Mouse (Mus musculus): ENCODE results near the gene Herc1.

Herc1 gene

DNA sequence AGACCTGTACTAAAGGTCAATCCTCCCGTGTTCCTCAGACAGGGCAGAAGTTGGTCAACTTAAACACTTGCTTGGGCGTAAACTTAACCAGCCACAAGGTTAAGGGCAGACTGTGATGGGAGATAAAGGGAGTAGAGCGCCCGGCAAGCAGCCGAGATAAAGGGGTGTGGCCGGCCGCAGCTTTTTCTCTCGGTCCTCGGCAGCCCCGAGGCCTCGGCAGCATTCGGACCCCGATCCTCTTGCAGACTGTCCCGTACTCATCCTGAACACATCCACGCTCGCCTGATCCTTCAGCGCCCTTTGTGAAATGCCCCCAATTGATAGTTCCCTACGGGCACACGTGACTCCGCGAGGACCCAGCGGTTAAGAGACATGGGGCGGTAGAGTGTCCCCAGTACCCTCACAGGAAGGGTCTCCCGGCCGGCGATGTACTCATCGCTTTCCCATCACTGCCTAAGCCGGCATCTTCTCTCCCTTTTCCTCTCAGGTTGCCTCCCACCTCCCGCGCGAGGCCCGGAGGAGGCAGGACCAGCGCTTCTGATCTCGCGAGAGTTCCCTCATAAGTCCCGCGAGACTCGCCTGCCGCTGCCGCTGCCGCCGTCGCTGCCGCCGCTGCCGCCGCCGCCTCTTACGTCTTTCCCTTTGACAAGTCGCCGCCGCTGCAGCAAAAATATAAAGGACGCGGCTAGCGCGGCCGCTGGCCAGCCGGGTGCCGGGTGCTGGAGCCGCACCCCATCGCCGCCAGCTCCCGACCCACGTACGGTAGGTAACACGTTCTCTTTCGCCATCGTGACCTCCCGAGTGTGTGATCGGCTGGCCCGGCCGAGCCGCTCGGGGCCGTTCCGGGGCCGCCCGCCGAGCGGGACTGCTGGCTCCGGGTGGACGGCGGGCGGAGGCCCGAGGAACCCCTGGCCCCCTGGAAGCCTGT is at the start of gene Herc1:
Gene Herc1, plus strand, starts transcription at position 591 of the 928 bp plus-strand sequence.
- peak; percentile 97 for DNase-seq

DNA sequence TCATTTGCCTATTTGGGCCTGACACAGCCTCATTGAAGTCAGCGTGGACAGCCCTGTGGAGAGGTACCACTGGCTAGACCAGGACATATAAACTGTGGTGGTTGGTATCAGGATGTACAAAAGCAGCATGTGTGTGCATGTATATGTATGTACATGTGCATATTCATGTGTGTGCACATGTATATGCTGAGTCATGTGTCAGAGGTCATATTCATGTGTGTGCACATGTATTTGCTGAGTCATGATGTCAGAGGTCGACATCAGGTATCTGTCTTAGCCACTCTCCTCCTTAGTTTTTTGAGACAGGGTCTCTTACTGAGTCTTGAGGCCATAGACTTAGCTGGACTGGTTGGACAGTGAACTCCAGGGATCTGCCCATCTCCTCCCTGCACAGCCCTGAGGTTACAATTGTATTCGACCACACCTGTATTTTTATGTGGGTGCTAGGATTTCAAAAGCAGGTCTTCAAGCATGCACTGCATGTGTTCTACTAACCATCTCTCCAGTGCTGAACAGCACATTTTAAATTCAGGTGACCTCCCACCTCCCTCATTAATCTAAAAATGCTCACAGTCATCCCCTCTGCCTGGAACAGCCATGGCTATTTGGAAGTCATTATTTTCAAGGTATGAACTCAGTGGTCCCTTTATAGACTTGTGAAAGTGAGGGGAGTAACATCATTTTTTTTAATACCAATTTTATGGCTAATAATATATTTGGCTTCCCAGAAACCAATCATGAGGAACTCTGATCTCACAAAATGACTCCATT is 45.7 kb upstream of the Herc1 start:
- no peak for DNase-seq

GRCm38 (mm10) chr9:66305121-66306112 is 44.8 kb upstream of the Herc1 start:
- DNase-seq: no peak

DNA sequence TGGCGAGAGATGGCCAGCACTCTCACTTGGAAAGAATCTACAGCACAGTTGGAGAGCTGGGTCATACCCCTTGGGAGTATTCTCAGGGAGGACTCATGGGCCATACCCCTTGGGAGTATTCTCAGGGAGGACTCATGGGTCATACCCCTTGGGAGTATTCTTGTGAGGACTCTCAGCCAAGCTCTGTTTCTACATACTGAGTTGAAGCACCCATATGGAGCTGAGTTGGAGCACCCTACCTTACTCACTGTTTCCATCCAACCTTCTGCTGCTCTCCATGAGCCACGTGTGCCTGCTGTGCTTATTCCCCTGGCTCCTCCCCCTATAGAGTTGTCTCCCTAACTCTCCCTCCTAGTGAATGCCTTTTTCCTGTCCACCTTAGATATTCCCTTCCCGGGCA is 43.8 kb upstream of the Herc1 start:
- DNase-seq: no peak

DNA sequence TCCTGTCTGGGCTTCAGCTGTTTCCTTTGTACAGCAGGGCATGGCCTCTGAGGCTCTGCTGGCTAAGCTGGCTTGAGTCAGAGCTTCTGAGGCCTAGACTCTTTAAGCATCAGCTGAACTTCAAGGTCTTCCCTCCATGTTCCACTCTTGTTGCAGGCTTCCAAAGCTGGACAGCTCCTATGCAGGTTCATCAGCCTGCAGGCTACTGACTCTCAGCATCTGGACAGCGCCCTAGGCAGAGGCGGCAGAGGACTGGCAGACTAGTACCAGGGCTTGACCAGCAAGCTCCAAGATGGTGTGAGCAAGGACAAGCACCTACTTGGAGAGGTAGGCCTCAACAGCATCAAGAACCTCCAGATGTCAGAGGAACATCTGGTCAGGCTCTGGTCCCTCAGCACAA is 42.9 kb upstream of the Herc1 start:
- DNase-seq: peak; percentile 74

- no peak for DNase-seq
These were observed 41.5 kb upstream of the Herc1 start for GRCm38 (mm10) chr9:66308741-66309140.

DNA sequence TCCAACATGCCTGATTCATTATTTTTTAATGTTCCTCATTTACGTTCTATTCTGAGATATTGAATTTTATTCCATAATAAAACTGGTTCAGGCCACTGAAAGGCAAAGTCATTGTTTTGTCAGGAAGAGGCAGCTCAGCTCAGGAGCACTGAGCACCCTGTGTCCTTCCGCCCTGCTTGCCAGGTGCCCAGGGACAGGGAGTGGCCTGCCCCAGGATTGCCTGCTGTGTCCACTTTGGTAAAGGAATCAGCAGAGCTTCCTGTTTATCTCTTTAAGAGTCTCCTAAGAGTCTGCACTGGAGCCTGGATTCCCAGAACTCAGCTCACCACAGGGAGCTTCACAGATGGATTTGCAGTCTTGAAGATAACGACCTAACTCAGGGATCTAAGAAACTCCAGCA is 38.8 kb upstream of the Herc1 start:
- DNase-seq: peak; percentile 6

DNA sequence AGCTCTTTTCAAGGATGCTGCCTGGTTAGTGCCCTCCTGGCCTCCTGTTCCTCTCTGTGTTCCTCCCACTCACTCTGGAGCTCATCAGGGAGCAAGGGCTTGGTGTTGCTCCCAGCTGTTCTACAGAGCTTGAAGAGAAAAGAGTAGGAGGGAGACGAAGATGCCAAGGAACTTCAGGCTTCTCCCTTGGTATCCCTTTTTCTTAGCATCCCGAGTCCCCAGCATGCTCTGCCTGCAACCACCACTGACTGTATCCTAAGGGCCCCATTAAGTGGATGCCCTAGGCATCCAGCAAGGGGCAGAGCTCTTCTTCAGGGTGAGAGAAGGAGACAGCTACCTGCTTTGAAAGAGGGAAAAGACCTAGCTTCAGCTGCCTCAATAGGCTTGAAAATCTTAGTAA is 33.6 kb upstream of the Herc1 start:
- no peak for DNase-seq

- no peak for DNase-seq
These were observed 28.0 kb upstream of the Herc1 start for GRCm38 (mm10) chr9:66322010-66322931.

DNA sequence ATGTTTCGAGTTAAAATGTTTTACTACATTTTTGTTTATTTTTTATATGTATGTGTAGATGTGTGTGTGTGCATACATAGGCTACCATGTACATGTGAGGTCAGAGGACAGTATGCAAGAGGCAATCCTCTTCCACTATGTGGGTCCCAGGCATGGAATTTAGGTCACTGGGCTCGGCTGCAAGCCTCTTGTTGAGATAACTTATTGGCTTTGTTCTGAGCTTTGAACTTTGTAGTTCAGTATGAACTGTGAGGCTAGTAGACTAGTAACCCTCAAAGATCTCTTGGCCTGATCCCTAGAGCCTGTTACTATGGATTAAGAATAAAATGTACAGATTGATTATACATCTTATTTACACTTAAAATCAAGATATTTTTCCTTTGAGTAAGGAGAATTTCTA is 23.4 kb upstream of the Herc1 start:
- no peak for DNase-seq

- DNase-seq: no peak
These were observed 20.8 kb upstream of the Herc1 start for GRCm38 (mm10) chr9:66329474-66329873.

DNA sequence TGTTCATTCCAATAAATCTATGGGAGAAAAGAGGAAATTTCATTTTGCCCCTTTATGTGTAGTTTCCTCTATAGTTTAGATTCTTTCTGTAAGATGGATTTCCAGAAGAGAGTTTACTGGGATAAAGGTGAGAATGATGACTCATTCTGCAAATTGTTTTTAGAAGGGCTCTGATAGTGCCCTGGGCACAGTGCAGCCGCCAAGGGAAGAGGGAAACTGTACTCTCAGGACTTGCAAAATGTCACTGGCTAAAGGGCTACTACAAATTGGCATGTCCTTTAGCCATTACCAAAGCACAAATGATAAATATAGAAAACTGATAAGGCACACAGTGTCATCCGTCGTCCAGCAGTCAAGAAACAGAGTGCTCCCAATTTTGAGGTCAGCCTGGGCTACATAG is 19.8 kb upstream of the Herc1 start:
- no peak for DNase-seq

DNA sequence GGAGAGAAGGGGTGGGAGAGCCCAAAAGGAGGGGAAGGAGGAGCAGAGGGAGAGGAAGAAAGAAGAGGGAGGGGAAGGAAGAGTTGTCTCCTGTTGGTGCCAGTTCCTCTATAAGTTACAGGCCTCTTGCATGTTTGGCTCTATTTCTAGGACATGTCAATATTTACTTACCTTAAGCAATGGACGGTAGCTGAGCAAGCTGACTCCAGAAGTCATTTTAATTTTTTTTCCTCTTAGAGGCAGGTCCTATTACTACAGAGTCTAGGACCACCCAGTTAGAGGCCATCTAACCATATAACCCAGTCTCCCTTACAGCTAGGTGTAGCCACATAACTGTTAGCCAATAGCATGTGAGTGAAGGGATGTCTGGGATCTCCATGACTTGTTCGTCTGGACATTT is 18.7 kb upstream of the Herc1 start:
- no peak for DNase-seq

DNA sequence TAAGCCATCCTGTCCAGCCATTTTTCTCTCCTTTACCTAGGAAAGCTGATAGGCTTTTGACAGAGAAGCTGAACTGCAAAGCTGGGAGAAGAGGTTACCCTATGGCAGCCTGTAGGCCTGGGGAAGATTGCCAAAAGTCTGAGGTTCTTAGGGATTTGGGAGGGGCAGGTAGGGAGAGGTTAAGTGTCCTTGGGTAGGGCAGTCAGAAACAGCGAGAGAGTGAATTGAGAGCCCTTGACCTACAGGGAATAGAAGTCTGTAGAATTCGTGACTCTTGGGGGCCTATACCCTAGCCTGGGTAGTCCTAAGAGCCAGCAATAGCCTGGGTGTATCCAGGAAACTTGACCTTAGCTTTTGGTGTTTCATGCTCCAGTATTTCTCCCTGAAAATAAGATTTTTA is 17.9 kb upstream of the Herc1 start:
- DNase-seq: no peak

GRCm38 (mm10) chr9:66337280-66337679 is 13.0 kb upstream of the Herc1 start:
- DNase-seq: no peak

GRCm38 (mm10) chr9:66338005-66338782 is 12.1 kb upstream of the Herc1 start:
- DNase-seq: peak; percentile 57

GRCm38 (mm10) chr9:66339714-66340113 is 10.5 kb upstream of the Herc1 start:
- DNase-seq: no peak

- no peak for DNase-seq
These were observed 9.7 kb upstream of the Herc1 start for GRCm38 (mm10) chr9:66340394-66341094.

GRCm38 (mm10) chr9:66347405-66348035 is 2.7 kb upstream of the Herc1 start:
- no peak for DNase-seq
